Mouse (Mus musculus) hindbrain, embryonic 11.5 days (tissue): ENCODE measurements around the gene Zfp346. TPM values are rescaled to one million over a fixed set of nuclear protein-coding genes. Genes with fewer than 3 reads are reported as not detected.

Source experiments
- ATAC-seq: fragments of 200-750 bp; cut with Nextera tagmentation; 2 replicates; pipeline ENCODE4 v1.8.0; 2017; ENCODE audit warnings: mild to moderate bottlenecking, moderate TSS enrichment, moderate library complexity; ENCODE audit not compliant: low FRiP score
- DNase-seq: peaks from one replicate; pipeline ENCODE4 v3.0.0-alpha.2; 2015; ENCODE audit warnings: low spot score
- H3K27ac ChIP-seq: fragments of 300-500 bp; sonication (generic); 2 replicates; pipeline ENCODE4 v1.5.1; 2014; ENCODE audit warnings: mild to moderate bottlenecking, low read depth, low read length
- H3K27me3 ChIP-seq: fragments of 300-500 bp; sonication (generic); 2 replicates; pipeline ENCODE4 v1.6.1; 2014; ENCODE audit warnings: mild to moderate bottlenecking, low read length, moderate library complexity, mixed read lengths; ENCODE audit not compliant: control insufficient read depth, insufficient read depth
- H3K36me3 ChIP-seq: fragments of 300-500 bp; sonication (generic); 2 replicates; pipeline ENCODE4 v1.6.1; 2014; ENCODE audit warnings: mild to moderate bottlenecking, low read length, moderate library complexity, mixed read lengths; ENCODE audit not compliant: control insufficient read depth, insufficient read depth
- H3K4me1 ChIP-seq: fragments of 300-500 bp; sonication (generic); replicated peaks from 2 replicates; pipeline ENCODE4 v1.6.1; 2014; ENCODE audit warnings: low read length, mixed read lengths; ENCODE audit not compliant: control insufficient read depth, insufficient read depth
- H3K4me2 ChIP-seq: fragments of 300-500 bp; sonication (generic); replicated peaks from 2 replicates; pipeline ENCODE4 v1.6.1; 2014; ENCODE audit warnings: mild to moderate bottlenecking, low read depth, low read length
- H3K4me3 ChIP-seq: fragments of 300-500 bp; sonication (generic); 2 replicates; pipeline ENCODE4 v1.5.1; 2014; ENCODE audit warnings: low read depth, low read length
- H3K9ac ChIP-seq: fragments of 300-500 bp; sonication (generic); 2 replicates; pipeline ENCODE4 v1.6.1; 2014; ENCODE audit warnings: low read depth, low read length
- H3K9me3 ChIP-seq: fragments of 300-500 bp; sonication (generic); 2 replicates; pipeline ENCODE4 v1.6.1; 2016; ENCODE audit warnings: low read length; ENCODE audit not compliant: control insufficient read depth
- WGBS: fragments of 180-500 bp; shearing (Covaris S2); extraction: QIAGEN DNeasy Blood & Tissue Kit; methylation state at CpG from one replicate; pipeline ENCODE4 v1.1.7; 2014; 5-methylcytosine and 5-hydroxymethylcytosine counted together
- polyA plus RNA-seq: library from polyadenylated mRNA; unstranded; fragments of >200 nt; fragmentation: Nextera tagmentation; extraction: Ambion mirVana; gene quantifications from 2 replicates; pipeline ENCODE4 v1.2.1, GENCODE M21; 2014

The Zfp346 gene
- polyA plus RNA-seq, 1 experiment from 2014 or later, result 25.2 TPM

GRCm38 (mm10) chr13:55165831-55166339 lies 60.8 kb downstream of the Zfp346 start:
- Histone ChIP-seq H3K4me1 (0 out of 2 replicates have a peak, but pooled peaks cover 10% of the 10 kb centered on the region), H3K27ac (no peak overlapping the region), H3K4me3 (no peak overlapping the region), H3K9ac (no peak overlapping the region), H3K4me2 (no peak overlapping the region), H3K36me3 (no peaks in the 10 kb centered on the region), H3K9me3 (no peaks in the 10 kb centered on the region), H3K27me3 (no peaks in the 10 kb centered on the region)
- ATAC-seq (no peak), DNase-seq (no peak)
- WGBS, result 92% methylated on average over 16 of the region's 16 CpGs

GRCm38 (mm10) chr13:55166806-55167725 lies 62.0 kb downstream of the Zfp346 start:
- Histone ChIP-seq H3K36me3 (no peaks in the 10 kb centered on the region), H3K9me3 (no peaks in the 10 kb centered on the region), H3K9ac (no peak overlapping the region), H3K4me2 (no peak overlapping the region), H3K4me3 (no peak overlapping the region), H3K27me3 (no peaks in the 10 kb centered on the region), H3K4me1 (peaks cover 21% of the 10 kb centered on the region), H3K27ac (no peak overlapping the region)
- 90% methylated on average over 32 of the region's 32 CpGs for WGBS
- DNase-seq (no peak), ATAC-seq (no peak)

GRCm38 (mm10) chr13:55167798-55168197 lies 62.7 kb downstream of the Zfp346 start:
- 73% methylated on average over 11 of the region's 11 CpGs for WGBS
- H3K9ac ChIP-seq, result no peak overlapping the region
- ATAC-seq (no peak), DNase-seq (no peak)
- no peak overlapping the region for H3K27ac ChIP-seq
- no peaks in the 10 kb centered on the region for H3K36me3 ChIP-seq
- no peak overlapping the region for H3K4me2 ChIP-seq
- H3K27me3 ChIP-seq, result no peaks in the 10 kb centered on the region
- H3K4me3 ChIP-seq, result no peak overlapping the region
- H3K9me3 ChIP-seq, result no peaks in the 10 kb centered on the region
- peaks cover 24% of the 10 kb centered on the region for H3K4me1 ChIP-seq

GRCm38 (mm10) chr13:55168255-55168654 lies 63.1 kb downstream of the Zfp346 start:
- Histone ChIP-seq H3K36me3 (no peaks in the 10 kb centered on the region), H3K27ac (no peak overlapping the region), H3K9me3 (no peaks in the 10 kb centered on the region), H3K4me3 (no peak overlapping the region), H3K4me2 (no peak overlapping the region), H3K4me1 (peaks cover 24% of the 10 kb centered on the region), H3K27me3 (no peaks in the 10 kb centered on the region), H3K9ac (no peak overlapping the region)
- DNase-seq (no peak), ATAC-seq (no peak)
- 95% methylated on average over 5 of the region's 5 CpGs for WGBS

- Histone ChIP-seq H3K27ac (peak overlapping the region; percentile 58), H3K4me2 (no peak overlapping the region), H3K4me3 (no peak overlapping the region), H3K4me1 (peaks cover 24% of the 10 kb centered on the region), H3K9ac (no peak overlapping the region), H3K36me3 (no peaks in the 10 kb centered on the region), H3K9me3 (no peaks in the 10 kb centered on the region), H3K27me3 (no peaks in the 10 kb centered on the region)
- DNase-seq (peak; percentile 52), ATAC-seq (peak; percentile 82)
- 51% methylated on average over 13 of the region's 13 CpGs for WGBS
Observed at GRCm38 (mm10) chr13:55168958-55169369, 63.9 kb downstream of the Zfp346 start.

GRCm38 (mm10) chr13:55171517-55172335 lies 66.6 kb downstream of the Zfp346 start:
- Histone ChIP-seq H3K4me1 (peaks cover 24% of the 10 kb centered on the region), H3K9ac (peak overlapping the region; percentile 42; the same call in 1 of the 2 replicates), H3K27ac (peak overlapping the region; percentile 79), H3K4me2 (peak overlapping the region; percentile 36), H3K36me3 (no peaks in the 10 kb centered on the region), H3K4me3 (peak overlapping the region; percentile 10; the same call in 1 of the 2 replicates), H3K9me3 (no peaks in the 10 kb centered on the region), H3K27me3 (no peaks in the 10 kb centered on the region)
- ATAC-seq (peak; percentile 70), DNase-seq (peak; percentile 61)
- WGBS, result 16% methylated on average over 26 of the region's 26 CpGs

GRCm38 (mm10) chr13:55172336-55172770 lies 67.2 kb downstream of the Zfp346 start:
- H3K9ac ChIP-seq, result no peak overlapping the region
- no peaks in the 10 kb centered on the region for H3K27me3 ChIP-seq
- H3K4me3 ChIP-seq, result no peak overlapping the region
- no peaks in the 10 kb centered on the region for H3K9me3 ChIP-seq
- DNase-seq (no peak), ATAC-seq (no peak)
- peaks cover 24% of the 10 kb centered on the region for H3K4me1 ChIP-seq
- H3K36me3 ChIP-seq, result no peaks in the 10 kb centered on the region
- H3K27ac ChIP-seq, result no peak overlapping the region
- no peak overlapping the region for H3K4me2 ChIP-seq
- WGBS, result 54% methylated on average over 7 of the region's 7 CpGs

- H3K9me3 ChIP-seq, result no peaks in the 10 kb centered on the region
- no peak overlapping the region for H3K27ac ChIP-seq
- no peaks in the 10 kb centered on the region for H3K36me3 ChIP-seq
- 66% methylated on average over 11 of the region's 11 CpGs for WGBS
- H3K9ac ChIP-seq, result no peak overlapping the region
- ATAC-seq (no peak), DNase-seq (no peak)
- no peaks in the 10 kb centered on the region for H3K27me3 ChIP-seq
- H3K4me2 ChIP-seq, result no peak overlapping the region
- H3K4me3 ChIP-seq, result no peak overlapping the region
- peaks cover 14% of the 10 kb centered on the region for H3K4me1 ChIP-seq
Observed at GRCm38 (mm10) chr13:55174347-55174746, 69.2 kb downstream of the Zfp346 start.
